Mouse (Mus musculus) erythroblast, embryonic 14.5 days (primary cell): ENCODE results near the gene Tns4. TPM values are rescaled to one million over a fixed set of nuclear protein-coding genes. Genes with fewer than 3 reads are reported as not detected.

Experiments used
- H3K27me3 ChIP-seq: 2 replicates; pipeline ENCODE4 v1.6.1; 2012; ENCODE audit warnings: inconsistent platforms; ENCODE audit not compliant: control insufficient read depth
- H3K36me3 ChIP-seq: 2 replicates; pipeline ENCODE4 v1.6.1; 2012; ENCODE audit warnings: mild to moderate bottlenecking, inconsistent platforms; ENCODE audit not compliant: control insufficient read depth
- H3K4me1 ChIP-seq: 2 replicates; pipeline ENCODE4 v1.6.1; 2012; ENCODE audit warnings: inconsistent platforms; ENCODE audit not compliant: control insufficient read depth
- H3K4me3 ChIP-seq: replicated peaks from 2 replicates; pipeline ENCODE3; 2012; ENCODE audit warnings: moderate library complexity, mild to moderate bottlenecking, inconsistent platforms
- H3K9me3 ChIP-seq: 2 replicates; pipeline ENCODE4 v1.6.1; 2012; ENCODE audit warnings: low read length, inconsistent platforms, mixed read lengths; ENCODE audit not compliant: control insufficient read depth
- GATA1 ChIP-seq: IDR thresholded peaks from 2 replicates; pipeline ENCODE4 v1.6.1; 2012; ENCODE audit warnings: low read length, inconsistent platforms, mixed read lengths
- TAL1 ChIP-seq: IDR thresholded peaks from 3 replicates; pipeline ENCODE4 v1.6.1; 2012; ENCODE audit warnings: low read length, inconsistent platforms, mixed read lengths
- polyA plus RNA-seq: library from polyadenylated mRNA; stranded (reverse); fragments of >175 nt; gene quantifications from 2 replicates; pipeline ENCODE4 v1.2.3, GENCODE M21; 2012

The Tns4 gene
- not detected in 2 replicates for polyA plus RNA-seq

DNA sequence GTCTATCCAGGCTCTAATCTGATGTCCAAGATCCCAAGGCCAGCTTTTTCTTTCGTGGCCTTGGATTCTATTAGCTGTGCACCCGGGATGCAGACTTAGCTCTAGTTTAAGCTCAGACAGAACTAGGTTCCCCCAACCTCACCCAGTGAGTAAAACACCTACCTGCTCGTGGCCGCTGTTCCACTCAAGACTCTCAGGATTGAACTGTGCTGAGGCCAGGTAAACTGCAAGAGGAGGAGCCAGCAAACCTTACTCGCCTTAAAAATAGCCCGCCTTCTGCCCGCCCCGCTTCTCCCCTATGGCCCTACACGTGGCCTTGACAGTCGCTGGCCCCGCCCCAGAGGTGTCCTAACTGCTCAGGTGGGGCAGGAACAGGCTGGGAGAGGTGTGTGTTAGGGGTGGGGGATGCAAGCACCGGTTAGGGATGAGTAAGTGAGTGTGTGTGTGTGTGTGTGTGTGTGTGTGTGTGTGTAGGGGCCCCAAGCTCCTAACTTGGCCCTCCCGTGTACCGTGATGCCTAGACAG, at the start of gene Tns4:
Tns4 (minus strand) TSS at position 230 of the 525 bp plus-strand sequence.
- Histone ChIP-seq H3K27me3 (no peaks in the 10 kb centered on the region), H3K4me1 (no peaks in the 10 kb centered on the region), H3K4me3 (no peak within 1 kb of the TSS), H3K9me3 (no peaks in the 10 kb centered on the region), H3K36me3 (no peaks in the 10 kb centered on the region)
- TF ChIP-seq TAL1, result no peak
- no peak for TF ChIP-seq GATA1

DNA sequence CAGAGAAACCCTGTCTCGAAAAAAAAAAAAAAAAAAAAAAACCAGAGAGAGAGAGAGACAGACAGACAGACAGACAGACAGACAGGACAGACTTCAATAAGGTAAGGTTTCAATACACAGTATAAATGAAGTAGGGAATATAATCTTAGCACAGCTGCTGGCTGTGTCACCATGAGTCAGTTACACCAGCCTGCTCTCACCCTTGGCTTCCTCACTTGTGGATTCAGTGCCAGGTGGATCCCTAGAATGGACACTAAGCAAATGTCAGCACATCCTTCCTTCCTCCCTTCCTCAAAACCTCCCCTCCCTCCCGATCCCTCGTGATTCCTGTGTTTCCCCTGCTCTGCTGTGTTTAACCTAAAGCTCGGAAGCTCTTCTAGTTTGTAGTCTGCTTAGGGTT, 48.3 kb upstream of the Tns4 start:
- no peaks in the 10 kb centered on the region for H3K9me3 ChIP-seq
- H3K4me3 ChIP-seq, result no peak overlapping the region
- H3K36me3 ChIP-seq, result no peaks in the 10 kb centered on the region
- peaks cover under 1% of the 10 kb centered on the region; the same call in 1 of the 2 replicates for H3K27me3 ChIP-seq
- no peaks in the 10 kb centered on the region for H3K4me1 ChIP-seq
- no peak for TF ChIP-seq TAL1
- no peak for TF ChIP-seq GATA1

DNA sequence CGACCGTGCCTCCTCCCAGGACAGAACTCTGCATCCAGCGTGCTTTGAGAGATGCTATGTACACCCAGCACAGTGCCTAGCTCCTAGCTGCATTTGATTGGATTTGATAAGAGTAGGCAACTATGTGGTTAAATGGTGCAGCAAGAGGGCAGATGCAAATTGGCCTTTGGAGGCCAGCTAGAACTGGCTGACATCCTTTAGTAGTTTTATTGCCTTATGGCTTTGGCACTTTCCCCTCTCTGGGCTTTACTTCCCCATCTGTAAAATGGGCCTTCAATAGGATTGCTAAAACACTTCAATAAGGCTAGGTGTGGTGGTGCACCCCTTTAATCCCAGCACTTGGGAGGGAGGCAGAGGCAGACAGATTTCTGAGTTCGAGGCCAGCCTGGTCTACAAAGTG, 47.9 kb upstream of the Tns4 start:
- Histone ChIP-seq H3K9me3 (no peaks in the 10 kb centered on the region), H3K36me3 (no peaks in the 10 kb centered on the region), H3K4me3 (no peak overlapping the region), H3K4me1 (no peaks in the 10 kb centered on the region; the same call in 1 of the 2 replicates), H3K27me3 (peaks cover 5% of the 10 kb centered on the region)
- no peak; the same call in 1 of the 2 replicates for TF ChIP-seq GATA1
- TF ChIP-seq TAL1, result no peak

DNA sequence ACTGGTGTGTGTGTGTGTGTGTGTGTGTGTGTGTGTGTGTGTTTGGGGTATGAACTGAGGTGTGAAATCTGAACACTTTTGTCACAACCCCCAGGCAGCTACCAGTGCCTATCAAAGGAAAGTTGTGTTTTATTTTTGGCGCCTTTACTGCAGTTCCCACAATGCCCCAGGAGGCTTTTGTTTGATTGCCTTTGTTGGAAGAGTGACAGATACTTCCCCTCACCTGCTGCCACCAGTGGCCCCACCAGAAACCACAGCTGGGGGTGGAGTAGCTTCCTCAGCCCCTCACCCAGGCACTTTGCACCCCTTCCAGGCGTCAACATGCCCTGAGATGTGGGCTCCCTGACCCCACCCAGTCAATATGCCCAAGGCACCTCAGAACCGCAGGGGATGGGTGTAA, 47.3 kb upstream of the Tns4 start:
- TF ChIP-seq TAL1, result no peak
- H3K36me3 ChIP-seq, result no peaks in the 10 kb centered on the region
- H3K27me3 ChIP-seq, result peaks cover 11% of the 10 kb centered on the region
- no peaks in the 10 kb centered on the region for H3K9me3 ChIP-seq
- H3K4me3 ChIP-seq, result no peak overlapping the region
- H3K4me1 ChIP-seq, result no peaks in the 10 kb centered on the region; the same call in 1 of the 2 replicates

DNA sequence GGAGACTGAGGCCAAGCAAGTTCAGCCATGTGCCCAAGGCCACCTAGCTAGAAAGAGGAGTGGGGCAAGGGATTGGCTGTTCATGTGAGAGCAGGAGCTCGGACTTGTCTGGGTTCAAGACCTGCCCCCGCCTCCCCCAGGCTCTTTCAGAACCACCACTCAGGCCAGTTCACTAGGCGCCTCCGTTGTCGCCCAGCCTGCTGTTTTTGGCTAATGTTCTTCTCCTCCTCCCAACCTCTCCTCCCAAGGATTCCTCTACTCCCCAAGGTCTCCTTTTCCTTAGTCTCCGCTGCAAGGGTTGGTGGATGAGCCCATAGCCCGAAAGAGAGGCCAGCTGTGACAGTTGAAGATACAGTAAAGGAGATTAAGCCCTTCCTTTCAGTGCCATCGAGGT, 45.9 kb upstream of the Tns4 start:
- TF ChIP-seq GATA1 (no peak), TAL1 (no peak)
- no peak overlapping the region for H3K4me3 ChIP-seq
- H3K36me3 ChIP-seq, result no peaks in the 10 kb centered on the region
- H3K4me1 ChIP-seq, result no peaks in the 10 kb centered on the region; the same call in 1 of the 2 replicates
- H3K27me3 ChIP-seq, result peaks cover 11% of the 10 kb centered on the region
- H3K9me3 ChIP-seq, result no peaks in the 10 kb centered on the region

DNA sequence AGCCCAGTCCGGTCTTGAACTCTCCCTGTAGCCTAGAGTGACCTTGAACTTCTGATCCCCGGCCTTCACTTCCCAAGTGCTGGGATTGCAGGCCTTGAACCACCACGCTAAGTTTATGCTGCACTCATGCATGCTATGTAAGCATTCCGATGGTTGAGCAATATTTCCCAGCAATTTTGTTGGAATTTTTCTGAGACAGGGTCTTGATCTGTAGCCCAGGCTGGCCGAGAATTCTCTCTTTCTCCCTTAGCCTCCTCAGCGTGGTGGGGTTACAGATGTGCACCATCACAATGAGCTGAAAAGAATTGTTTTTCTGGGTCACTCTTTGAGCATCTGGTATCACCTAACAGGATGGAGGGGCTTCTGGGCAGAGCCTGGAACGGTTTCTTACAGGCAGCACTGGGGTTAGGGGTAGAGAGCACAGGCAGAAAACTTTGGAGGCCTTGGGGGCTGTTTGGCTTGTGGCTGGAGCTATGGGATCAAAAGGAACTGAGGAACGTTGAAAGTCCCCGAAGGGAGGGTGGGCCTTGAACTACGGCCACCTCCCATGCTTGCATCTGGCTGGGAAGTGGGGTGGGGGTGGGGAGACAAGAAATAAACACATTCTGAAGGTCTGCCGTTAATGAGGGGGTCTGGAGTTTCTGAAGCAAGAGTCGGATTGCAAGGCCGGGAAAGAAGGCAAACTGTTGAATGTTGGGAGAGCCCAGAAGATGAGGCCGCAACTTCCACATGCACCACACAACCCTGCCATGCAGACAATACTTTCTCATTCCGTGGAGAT, 45.4 kb upstream of the Tns4 start:
- TF ChIP-seq TAL1 (no peak), GATA1 (no peak)
- no peaks in the 10 kb centered on the region; the same call in 1 of the 2 replicates for H3K4me1 ChIP-seq
- no peaks in the 10 kb centered on the region for H3K9me3 ChIP-seq
- peaks cover 11% of the 10 kb centered on the region for H3K27me3 ChIP-seq
- H3K36me3 ChIP-seq, result no peaks in the 10 kb centered on the region
- H3K4me3 ChIP-seq, result no peak overlapping the region

DNA sequence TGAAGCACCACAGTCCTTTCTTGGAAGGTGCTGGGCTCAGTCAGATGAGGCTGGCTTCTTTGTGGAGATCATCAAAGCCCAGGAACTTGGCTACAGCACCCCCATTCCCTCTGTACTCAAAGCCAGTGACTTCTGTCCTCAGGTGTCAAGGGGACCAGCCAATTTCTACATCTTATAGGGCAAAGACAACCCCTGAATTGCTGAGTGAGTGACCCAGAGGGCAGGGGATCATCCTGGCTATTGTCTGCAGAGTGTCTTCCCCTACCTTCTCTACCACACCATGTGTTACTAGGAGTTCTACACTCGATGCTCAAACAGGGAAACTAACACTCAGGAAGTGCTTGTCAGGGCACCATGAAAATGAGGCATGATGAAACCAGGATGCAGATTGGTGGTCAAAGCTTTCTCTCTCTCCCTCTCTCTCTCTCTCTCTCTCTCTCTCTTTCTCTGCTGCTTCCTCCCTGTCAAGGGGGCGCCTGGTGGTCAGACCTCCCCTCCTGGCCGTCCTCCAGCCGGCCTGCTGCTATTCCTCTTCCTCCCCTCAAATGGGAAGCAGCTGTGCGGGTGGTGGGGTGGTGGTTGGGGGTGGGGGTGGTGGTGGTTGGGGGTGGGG, 44.3 kb upstream of the Tns4 start:
- TF ChIP-seq TAL1 (no peak), GATA1 (no peak)
- Histone ChIP-seq H3K27me3 (peaks cover 11% of the 10 kb centered on the region), H3K4me1 (no peaks in the 10 kb centered on the region; the same call in 1 of the 2 replicates), H3K9me3 (no peaks in the 10 kb centered on the region), H3K4me3 (no peak overlapping the region), H3K36me3 (no peaks in the 10 kb centered on the region)

DNA sequence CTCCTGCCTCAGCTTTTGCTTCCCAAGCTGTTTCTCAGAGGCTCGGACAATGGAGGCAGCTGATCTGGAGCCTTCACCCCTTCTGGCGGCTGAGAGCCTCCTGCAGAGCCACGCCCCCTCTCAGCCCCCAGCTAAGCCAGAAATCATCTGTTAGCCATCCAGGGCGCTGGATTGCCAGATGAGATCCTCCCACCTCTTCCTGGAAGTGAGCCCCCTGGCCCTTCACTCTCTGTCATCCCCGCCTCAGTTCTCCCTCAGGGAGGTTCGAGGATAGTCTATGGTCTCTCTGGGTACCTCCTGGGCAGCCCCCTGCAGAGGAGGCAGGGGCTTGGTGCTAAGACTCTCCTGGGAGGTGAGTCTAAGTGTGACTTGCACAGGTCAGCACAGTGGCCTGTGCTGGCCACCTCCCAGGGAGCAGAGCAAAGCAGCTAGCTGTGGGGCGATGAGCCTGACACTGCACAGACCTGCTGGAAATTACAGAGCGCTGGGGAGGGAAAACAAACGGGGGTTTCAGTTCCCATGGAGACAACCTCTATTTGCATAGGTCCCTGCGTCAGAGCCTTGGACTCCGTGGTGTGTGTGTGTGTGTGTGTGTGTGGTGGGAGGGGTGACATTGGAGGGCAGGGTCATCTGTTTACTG, 43.1 kb upstream of the Tns4 start:
- H3K27me3 ChIP-seq, result peaks cover 11% of the 10 kb centered on the region
- no peak for TF ChIP-seq TAL1
- no peak for TF ChIP-seq GATA1
- H3K4me1 ChIP-seq, result peaks cover 2% of the 10 kb centered on the region; the same call in 1 of the 2 replicates
- no peak overlapping the region for H3K4me3 ChIP-seq
- no peaks in the 10 kb centered on the region for H3K9me3 ChIP-seq
- no peaks in the 10 kb centered on the region for H3K36me3 ChIP-seq

DNA sequence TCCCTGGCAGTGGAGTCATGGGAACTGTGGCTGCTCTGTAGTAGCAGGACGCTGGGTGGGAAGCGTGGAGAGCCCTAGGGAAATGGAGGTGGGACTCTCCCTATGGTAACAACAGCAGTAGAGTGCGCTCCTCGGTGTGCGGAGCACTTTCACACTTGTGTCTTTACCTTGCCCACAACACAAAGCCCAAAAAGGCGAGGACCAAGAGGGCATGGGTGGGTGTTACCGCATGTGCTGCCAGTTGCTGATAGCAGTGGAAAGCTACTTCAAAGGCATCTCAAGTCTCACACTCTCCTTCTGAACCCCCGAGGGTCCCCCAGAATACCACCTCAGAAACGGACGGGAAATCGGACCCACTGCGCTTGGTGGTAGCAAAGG, 42.3 kb upstream of the Tns4 start:
- no peak for TF ChIP-seq GATA1
- TF ChIP-seq TAL1, result no peak
- Histone ChIP-seq H3K4me3 (no peak overlapping the region), H3K9me3 (no peaks in the 10 kb centered on the region), H3K36me3 (no peaks in the 10 kb centered on the region), H3K4me1 (peaks cover 2% of the 10 kb centered on the region; the same call in 1 of the 2 replicates), H3K27me3 (peaks cover 11% of the 10 kb centered on the region)
